Mouse (Mus musculus) small intestine, adult 2 months (tissue): ENCODE measurements around the gene Shroom4. TPM values are rescaled to one million over a fixed set of nuclear protein-coding genes. Genes with fewer than 3 reads are reported as not detected.
"Not testable (repeated sequence)": the region's sequence is repeated elsewhere in the genome, so short reads cannot be mapped to it uniquely, and the experiment has no call there.

Source experiments
- H3K27ac ChIP-seq: fragments of 200-500 bp; 2 replicates; pipeline ENCODE4 v1.5.1; 2012; ENCODE audit warnings: low read depth, low read length, control low read depth, inconsistent platforms; ENCODE audit not compliant: insufficient read depth
- H3K27me3 ChIP-seq: fragments of 200-500 bp; 2 replicates; pipeline ENCODE4 v1.6.1; 2012; ENCODE audit warnings: mild to moderate bottlenecking, moderate library complexity, low read length, inconsistent platforms; ENCODE audit not compliant: control insufficient read depth, insufficient read depth
- H3K36me3 ChIP-seq: fragments of 200-500 bp; 2 replicates; pipeline ENCODE4 v1.6.1; 2012; ENCODE audit warnings: mild to moderate bottlenecking, low read length, control low read depth, inconsistent platforms; ENCODE audit not compliant: control insufficient read depth, insufficient read depth
- H3K4me1 ChIP-seq: fragments of 200-500 bp; 2 replicates; pipeline ENCODE4 v1.6.1; 2012; ENCODE audit warnings: low read length, inconsistent platforms, mixed read lengths; ENCODE audit not compliant: control insufficient read depth, insufficient read depth, insufficient read length
- H3K4me3 ChIP-seq: fragments of 200-500 bp; 2 replicates; pipeline ENCODE4 v1.5.1; 2012; ENCODE audit warnings: low read depth, mild to moderate bottlenecking, control low read depth, inconsistent platforms, low read length, moderate library complexity
- CTCF ChIP-seq: fragments of 200-500 bp; IDR thresholded peaks from 2 replicates; pipeline ENCODE4 v1.5.1; 2012; ENCODE audit warnings: low read depth, mild to moderate bottlenecking, control low read depth, inconsistent platforms, low read length, moderate library complexity, mixed read lengths; ENCODE audit not compliant: insufficient replicate concordance, insufficient read length; ENCODE audit errors: extremely low read depth
- POLR2A ChIP-seq: fragments of 200-500 bp; IDR thresholded peaks from 2 replicates; pipeline ENCODE4 v1.6.1; 2012; ENCODE audit warnings: low read depth, mild to moderate bottlenecking, control low read depth, inconsistent platforms, low read length, moderate library complexity
- WGBS: fragments of 180-500 bp; shearing (Covaris S2); methylation state at CpG from one replicate; pipeline ENCODE4 v1.1.7; 2018; 5-methylcytosine and 5-hydroxymethylcytosine counted together
- polyA plus RNA-seq: library from polyadenylated mRNA; depleted of rRNA; stranded (reverse); fragments of >200 nt; gene quantifications from 2 replicates; pipeline ENCODE4 v1.2.3, GENCODE M21; 2012

The Shroom4 gene
- polyA plus RNA-seq, 1 experiment = 0.23 TPM

DNA sequence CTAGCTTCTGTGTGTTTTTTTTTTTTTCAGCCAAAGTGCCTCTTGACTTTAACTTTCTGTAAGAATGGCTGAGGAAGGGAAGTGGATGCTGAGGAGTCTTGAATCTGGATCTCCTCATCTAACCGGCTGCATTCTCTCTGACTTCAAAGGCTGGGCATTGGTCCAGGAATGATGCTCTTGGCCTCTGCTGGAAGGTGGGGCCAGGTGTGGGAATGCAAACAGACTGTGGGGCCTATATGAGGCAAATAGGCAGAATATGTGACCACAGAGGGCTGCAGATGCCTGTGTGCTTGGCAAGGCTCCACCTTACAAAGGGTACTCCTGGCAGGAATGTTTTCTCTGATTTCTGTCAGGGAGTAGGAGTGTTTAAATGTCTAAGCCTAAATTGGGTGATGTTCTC, 46.8 kb downstream of the Shroom4 start:
- Histone ChIP-seq H3K27me3 (no peaks in the 10 kb centered on the region), H3K36me3 (no peaks in the 10 kb centered on the region), H3K4me1 (no peaks in the 10 kb centered on the region), H3K27ac (no peak overlapping the region), H3K4me3 (no peak overlapping the region)
- WGBS = 30% methylated on average over 1 of the region's 1 CpGs
- TF ChIP-seq POLR2A (no peak), CTCF (no peak)

DNA sequence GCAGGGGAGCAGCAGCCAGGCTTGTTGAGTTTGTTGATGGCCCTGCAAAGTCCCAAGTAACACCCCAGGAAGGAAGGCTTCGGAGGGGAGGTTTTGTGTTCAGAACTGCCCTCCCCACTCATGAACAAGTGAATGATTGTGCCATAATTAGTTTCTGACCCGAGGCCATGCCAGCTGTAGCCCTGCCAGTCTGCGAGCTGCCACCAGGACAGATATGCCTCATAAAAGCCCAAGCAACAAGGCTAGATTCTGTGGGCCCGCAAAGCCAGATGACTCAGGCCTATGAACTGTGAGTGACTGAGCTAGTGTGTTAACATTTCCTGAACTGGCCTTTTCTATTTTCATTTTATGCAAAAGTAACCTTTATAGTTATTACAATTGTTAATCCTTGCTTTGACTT, 48.3 kb downstream of the Shroom4 start:
- H3K27ac ChIP-seq = no peak overlapping the region
- 34% methylated on average over 4 of the region's 4 CpGs for WGBS
- H3K27me3 ChIP-seq = no peaks in the 10 kb centered on the region
- no peak for TF ChIP-seq CTCF
- TF ChIP-seq POLR2A = no peak
- no peak overlapping the region for H3K4me3 ChIP-seq
- no peaks in the 10 kb centered on the region for H3K36me3 ChIP-seq
- H3K4me1 ChIP-seq = no peaks in the 10 kb centered on the region

- TF ChIP-seq CTCF (no peak), POLR2A (no peak)
- no peaks in the 10 kb centered on the region for H3K27me3 ChIP-seq
- no peaks in the 10 kb centered on the region for H3K36me3 ChIP-seq
- 93% methylated on average over 4 of the region's 4 CpGs for WGBS
- H3K4me3 ChIP-seq = no peak overlapping the region
- no peak overlapping the region for H3K27ac ChIP-seq
- no peaks in the 10 kb centered on the region for H3K4me1 ChIP-seq
These were observed 53.6 kb downstream of the Shroom4 start for GRCm38 (mm10) chrX:6453220-6453619.

- H3K27me3 ChIP-seq, H3K27ac ChIP-seq, H3K36me3 ChIP-seq, H3K4me3 ChIP-seq, H3K4me1 ChIP-seq: not testable (repeated sequence)
- WGBS = no CpG with 5 or more reads among the region's 1 CpGs
These were observed 69.6 kb downstream of the Shroom4 start for GRCm38 (mm10) chrX:6469251-6469650.

DNA sequence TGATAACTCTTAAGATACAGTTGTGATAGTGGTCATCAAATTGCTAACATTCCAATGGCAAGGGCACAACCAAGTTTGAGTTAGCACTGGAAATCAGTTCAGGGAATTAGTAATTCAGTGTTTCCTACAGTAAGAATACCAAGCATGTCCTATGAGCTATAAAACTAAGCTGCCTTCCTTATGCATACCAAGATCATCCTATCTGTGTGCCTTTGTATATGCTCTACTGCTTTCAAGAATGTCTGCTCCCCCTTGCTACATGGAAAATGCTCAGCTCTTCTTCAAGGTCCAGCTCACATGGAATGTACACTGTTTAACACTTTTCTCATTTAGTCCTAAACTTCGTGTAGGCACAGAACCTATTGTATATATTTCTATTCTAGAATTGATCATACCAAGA, 72.9 kb downstream of the Shroom4 start:
- not testable (repeated sequence) for H3K27ac ChIP-seq, H3K4me3 ChIP-seq, H3K27me3 ChIP-seq, H3K4me1 ChIP-seq, H3K36me3 ChIP-seq
- no CpG with 5 or more reads among the region's 1 CpGs for WGBS

DNA sequence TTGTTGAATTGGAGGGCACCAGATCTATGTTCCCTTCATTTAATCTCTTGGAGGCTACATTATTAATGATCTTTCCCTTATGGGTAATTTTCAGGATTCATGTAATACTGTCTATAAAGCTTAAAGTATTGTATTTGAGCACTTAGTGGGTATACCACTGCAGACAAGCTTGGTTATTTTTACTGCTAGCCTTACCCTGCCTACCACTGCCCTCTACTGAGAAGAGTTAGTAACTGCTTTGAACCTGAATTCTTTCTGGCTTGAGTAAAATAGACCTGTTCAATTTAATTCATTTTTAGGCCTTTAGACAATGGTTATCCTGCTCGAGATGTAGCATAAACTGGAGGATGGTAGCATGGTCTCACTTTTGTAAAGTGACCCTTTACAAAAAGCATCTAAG, 75.5 kb downstream of the Shroom4 start:
- TF ChIP-seq POLR2A (no peak), CTCF (no peak)
- H3K36me3 ChIP-seq = no peaks in the 10 kb centered on the region
- no peak overlapping the region for H3K27ac ChIP-seq
- no peaks in the 10 kb centered on the region for H3K4me1 ChIP-seq
- H3K4me3 ChIP-seq = no peak overlapping the region
- H3K27me3 ChIP-seq = no peaks in the 10 kb centered on the region
- WGBS = 20% methylated on average over 1 of the region's 1 CpGs

DNA sequence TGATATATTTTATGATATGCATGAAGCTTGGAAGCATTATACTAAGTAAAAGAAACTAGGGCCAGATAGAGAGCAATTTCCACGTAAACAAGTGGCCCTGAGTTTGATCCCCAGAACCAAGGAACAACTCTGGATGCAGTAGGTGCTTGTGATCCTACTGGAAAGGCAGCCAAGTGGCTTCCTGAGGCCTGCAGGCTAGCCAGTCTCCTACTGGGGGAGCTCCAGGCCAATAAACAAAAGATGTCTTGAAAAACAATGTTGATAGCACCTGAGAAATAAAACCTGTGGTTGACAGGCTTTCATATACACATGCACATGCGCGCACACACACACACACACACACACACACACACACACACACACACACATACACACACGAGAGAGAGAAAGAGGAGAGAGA, 82.6 kb downstream of the Shroom4 start:
- Histone ChIP-seq H3K27me3 (no peaks in the 10 kb centered on the region), H3K36me3 (no peaks in the 10 kb centered on the region), H3K27ac (no peak overlapping the region), H3K4me3 (no peak overlapping the region), H3K4me1 (no peaks in the 10 kb centered on the region)
- 74% methylated on average over 4 of the region's 4 CpGs for WGBS
- TF ChIP-seq CTCF (no peak), POLR2A (no peak)

- 79% methylated on average over 8 of the region's 8 CpGs for WGBS
- Histone ChIP-seq H3K27ac (no peak overlapping the region), H3K27me3 (no peaks in the 10 kb centered on the region), H3K4me3 (no peak overlapping the region), H3K4me1 (no peaks in the 10 kb centered on the region), H3K36me3 (no peaks in the 10 kb centered on the region)
- TF ChIP-seq CTCF (no peak), POLR2A (no peak)
These were observed 84.2 kb downstream of the Shroom4 start for GRCm38 (mm10) chrX:6483817-6484216.
